Mouse (Mus musculus): ENCODE measurements around the gene Stat5a. TPM values are rescaled to one million over a fixed set of nuclear protein-coding genes. Genes with fewer than 3 reads are reported as not detected.

Stat5a gene
- total RNA-seq, 2 experiments from 2014 or later = 2.5 to 2.6 TPM

GRCm38 (mm10) chr11:100890481-100890880, 31.3 kb downstream of the Stat5a start:
- DNase-seq (ENCODE audit: low spot score in 2 of 2) = peak in 1 of 2 experiments; percentile 20
- intact Hi-C loops (cut with DNase I) = loop anchor here (5.0 kb wide), 1 partner anchor 47 kb away; the partner anchor contains the start of gene Stat3

GRCm38 (mm10) chr11:100891256-100892123, 32.3 kb downstream of the Stat5a start:
- no peak for DNase-seq (ENCODE audit: low spot score in 2 of 2)
- intact Hi-C loops (cut with DNase I) = loop anchor here (5.0 kb wide), 1 partner anchor 46 kb away; the partner anchor contains the start of gene Stat3

GRCm38 (mm10) chr11:100892435-100892834, 33.3 kb downstream of the Stat5a start:
- intact Hi-C loops (cut with DNase I) = loop anchor here (5.0 kb wide), 1 partner anchor 45 kb away; the partner anchor contains the start of gene Stat3
- no peak for DNase-seq (ENCODE audit: low spot score in 2 of 2)

GRCm38 (mm10) chr11:100893482-100893881, 34.3 kb downstream of the Stat5a start:
- intact Hi-C loops (cut with DNase I) = loop anchor here (1.0 to 5.0 kb wide), 2 partner anchors 44 to 64 kb away; partner anchors contain the start of gene Stat3
- peak; percentile 85 to 88 for DNase-seq (ENCODE audit: low spot score in 2 of 2)

GRCm38 (mm10) chr11:100894146-100894918, 35.2 kb downstream of the Stat5a start:
- intact Hi-C loops (cut with DNase I) = loop anchor here (5.0 kb wide), 1 partner anchor 43 kb away; the partner anchor contains the start of gene Stat3
- no peak for DNase-seq (ENCODE audit: low spot score in 2 of 2)

- intact Hi-C loops (cut with DNase I) = no loop called here
- DNase-seq (ENCODE audit: low spot score in 2 of 2) = no peak
These were observed 36.9 kb downstream of the Stat5a start for GRCm38 (mm10) chr11:100896078-100896477.

GRCm38 (mm10) chr11:100897294-100898231, 38.4 kb downstream of the Stat5a start:
- intact Hi-C loops (cut with DNase I) = no loop called here
- peak; percentile 54 to 63 for DNase-seq (ENCODE audit: low spot score in 2 of 2)

GRCm38 (mm10) chr11:100898441-100899199, 39.5 kb downstream of the Stat5a start:
- intact Hi-C loops (cut with DNase I) = no loop called here
- no peak for DNase-seq (ENCODE audit: low spot score in 2 of 2)

- intact Hi-C loops (cut with DNase I) = no loop called here
These were observed 45.6 kb downstream of the Stat5a start for GRCm38 (mm10) chr11:100904580-100905351.

GRCm38 (mm10) chr11:100905929-100906328, 46.8 kb downstream of the Stat5a start:
- DNase-seq (ENCODE audit: low spot score in 2 of 2) = no peak
- intact Hi-C loops (cut with DNase I) = no loop called here

More at GRCm38 (mm10) chr11:100904580-100905351, 45.6 kb downstream of the Stat5a start:
- no peak for DNase-seq (ENCODE audit: low spot score in 2 of 2)

GRCm38 (mm10) chr11:100906885-100907284, 47.7 kb downstream of the Stat5a start:
- DNase-seq (ENCODE audit: low spot score in 2 of 2) = no peak
- intact Hi-C loops (cut with DNase I) = no loop called here

- DNase-seq (ENCODE audit: low spot score in 2 of 2) = no peak
- intact Hi-C loops (cut with DNase I) = no loop called here
These were observed 49.0 kb downstream of the Stat5a start for GRCm38 (mm10) chr11:100908112-100908511.

GRCm38 (mm10) chr11:100908567-100908966, 49.4 kb downstream of the Stat5a start:
- no peak for DNase-seq (ENCODE audit: low spot score in 2 of 2)
- intact Hi-C loops (cut with DNase I) = no loop called here

- intact Hi-C loops (cut with DNase I) = no loop called here
- no peak for DNase-seq (ENCODE audit: low spot score in 2 of 2)
These were observed 53.4 kb downstream of the Stat5a start for GRCm38 (mm10) chr11:100912401-100913155.

- intact Hi-C loops (cut with DNase I) = no loop called here
- DNase-seq (ENCODE audit: low spot score in 2 of 2) = no peak
These were observed 55.3 kb downstream of the Stat5a start for GRCm38 (mm10) chr11:100914415-100914814.

- intact Hi-C loops (cut with DNase I) = no loop called here
These were observed 55.9 kb downstream of the Stat5a start for GRCm38 (mm10) chr11:100915063-100915462.

More at GRCm38 (mm10) chr11:100915063-100915462, 55.9 kb downstream of the Stat5a start:
- DNase-seq (ENCODE audit: low spot score in 2 of 2) = no peak
